Mouse (Mus musculus): Measurements from ENCODE around the gene Adarb2.

- TF ChIP-seq CTCF (IDR thresholded peaks at IDR 0.05; ENCODE audit: low read depth, low read length) (no peak), POLR2A (IDR thresholded peaks at IDR 0.05; ENCODE audit: extremely low read depth, insufficient read depth, low read length) (no peak)
Observed at GRCm38 (mm10) chr13:8749451-8749850, 546.8 kb downstream of the Adarb2 start.
